Mouse (Mus musculus): ENCODE data around the gene Tmco4.

- no peak for TF ChIP-seq GATA1 (IDR thresholded peaks at IDR 0.05; ENCODE audit: borderline replicate concordance, low read length)
- TF ChIP-seq FLI1 (IDR thresholded peaks at IDR 0.05; ENCODE audit: low read length) = no peak
Measured at GRCm38 (mm10) chr4:139030675-139031074, 58.0 kb downstream of the Tmco4 start.
